Mouse (Mus musculus) limb, embryonic 11.5 days (tissue): ENCODE measurements around the gene Dusp13. TPM values are rescaled to one million over a fixed set of nuclear protein-coding genes. Genes with fewer than 3 reads are reported as not detected.

ENCODE experiments used
- polyA plus RNA-seq: library from polyadenylated mRNA; unstranded; fragments of >200 nt; fragmentation: Nextera tagmentation; extraction: Ambion mirVana; gene quantifications from 2 replicates; pipeline ENCODE4 v1.2.1, GENCODE M21; 2014

Gene Dusp13
- polyA plus RNA-seq, 1 experiment from 2014 or later: 0.47 TPM

Other genes with a start within 250 kb of the Dusp13 start
- 0.21 and 0.55 TPM in 2 replicates for gene Dupd1, start 36.6 kb downstream of the Dusp13 start, polyA plus RNA-seq
- gene Samd8, start 650 bp downstream of the Dusp13 start, polyA plus RNA-seq: 9.7 and 11.4 TPM in 2 replicates
- 298 and 313 TPM in 2 replicates for gene Vdac2, start 74.1 kb upstream of the Dusp13 start, polyA plus RNA-seq
- gene Comtd1, start 97.8 kb upstream of the Dusp13 start, polyA plus RNA-seq: 14.3 and 18.7 TPM in 2 replicates
- 12.8 and 16.1 TPM in 2 replicates for gene Zfp503, start 238.4 kb upstream of the Dusp13 start, polyA plus RNA-seq